Mouse (Mus musculus) right cerebral cortex, postnatal 14 days (tissue): ENCODE results near the gene Nxpe4.
"Not testable (repeated sequence)": the region's sequence is repeated elsewhere in the genome, so short reads cannot be mapped to it uniquely, and the experiment has no call there.

Experiments used
- DNase-seq: peaks from one replicate; pipeline ENCODE4 v3.0.0; 2022

Nxpe4 gene

GRCm38 (mm10) chr9:48417366-48417765 is 255.5 kb downstream of the Nxpe4 start:
- DNase-seq, result not testable (repeated sequence)

DNA sequence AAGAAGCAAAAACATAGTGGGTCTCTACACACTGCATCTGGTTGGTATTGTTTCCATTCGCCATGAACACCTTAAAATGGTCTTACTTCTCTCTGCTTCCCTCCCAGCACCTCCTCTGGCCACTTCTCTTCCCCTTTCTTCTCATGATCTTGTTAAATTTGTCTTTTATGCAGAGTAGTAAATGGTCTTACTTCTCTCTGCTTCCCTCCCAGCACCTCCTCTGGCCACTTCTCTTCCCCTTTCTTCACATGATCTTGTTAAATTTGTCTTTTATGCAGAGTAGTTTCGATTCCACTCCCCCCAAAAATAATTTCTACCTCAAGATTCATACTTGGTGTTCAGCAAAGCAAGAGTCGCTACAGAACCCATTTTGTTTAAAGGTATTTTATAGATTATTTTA is 256.2 kb downstream of the Nxpe4 start:
- no peak for DNase-seq

GRCm38 (mm10) chr9:48418397-48418796 is 256.6 kb downstream of the Nxpe4 start:
- DNase-seq, result no peak

DNA sequence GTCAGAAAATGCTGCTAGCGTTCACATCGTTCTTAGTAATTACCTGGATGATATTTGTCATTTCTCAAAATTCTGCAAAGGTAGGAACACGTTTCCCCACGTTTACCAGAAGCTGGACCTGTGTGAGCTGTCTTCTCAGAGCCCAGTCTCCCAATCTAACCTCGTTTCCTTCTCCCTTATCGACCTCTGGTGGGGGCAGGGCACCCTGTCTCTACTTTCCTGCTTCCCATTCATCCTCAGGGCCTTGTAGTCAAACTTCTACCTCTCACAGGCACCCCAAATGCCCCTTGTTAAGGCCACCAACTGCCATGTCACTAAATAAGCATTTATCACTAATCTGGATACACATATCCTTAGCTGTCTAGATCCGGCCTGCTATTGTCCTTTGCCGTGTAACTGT is 257.0 kb downstream of the Nxpe4 start:
- DNase-seq, result no peak

DNA sequence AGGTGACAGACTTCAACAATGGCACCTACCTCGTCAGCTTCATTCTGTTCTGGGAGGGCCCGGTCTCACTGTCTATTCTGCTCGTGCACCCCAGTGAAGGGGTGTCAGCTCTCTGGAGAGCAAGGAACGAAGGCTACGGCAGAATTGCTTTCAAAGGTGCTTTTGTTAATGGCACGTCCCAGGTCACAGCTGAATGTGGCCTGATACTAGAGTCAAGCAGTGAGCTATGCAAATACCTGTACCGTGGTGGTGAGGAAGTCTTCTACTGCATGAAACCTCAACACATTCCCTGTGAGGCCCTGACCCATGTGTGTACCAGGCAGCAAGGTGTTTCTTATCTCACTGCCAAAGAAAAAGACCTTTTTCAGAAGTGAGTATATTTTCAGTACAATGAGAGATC is 258.6 kb downstream of the Nxpe4 start:
- DNase-seq, result no peak

DNA sequence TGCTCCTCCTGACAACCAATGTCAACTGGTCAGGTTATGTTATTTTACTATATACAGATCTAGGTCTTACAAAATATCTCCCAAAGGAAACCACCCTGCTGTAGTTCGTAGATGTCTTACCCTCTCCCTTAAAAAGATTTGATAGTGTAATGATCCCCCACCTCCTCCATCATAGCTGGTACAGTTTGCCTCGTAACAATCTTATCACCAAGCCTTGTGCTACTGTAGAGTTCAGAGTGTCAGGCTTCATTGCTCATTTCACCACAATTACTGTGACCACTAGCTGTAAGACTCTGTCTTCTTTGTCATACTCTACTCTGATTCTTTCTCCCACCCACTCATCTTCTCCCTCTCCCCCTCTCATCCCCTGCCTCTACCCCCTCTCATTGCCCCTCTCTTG is 259.2 kb downstream of the Nxpe4 start:
- DNase-seq, result no peak

DNA sequence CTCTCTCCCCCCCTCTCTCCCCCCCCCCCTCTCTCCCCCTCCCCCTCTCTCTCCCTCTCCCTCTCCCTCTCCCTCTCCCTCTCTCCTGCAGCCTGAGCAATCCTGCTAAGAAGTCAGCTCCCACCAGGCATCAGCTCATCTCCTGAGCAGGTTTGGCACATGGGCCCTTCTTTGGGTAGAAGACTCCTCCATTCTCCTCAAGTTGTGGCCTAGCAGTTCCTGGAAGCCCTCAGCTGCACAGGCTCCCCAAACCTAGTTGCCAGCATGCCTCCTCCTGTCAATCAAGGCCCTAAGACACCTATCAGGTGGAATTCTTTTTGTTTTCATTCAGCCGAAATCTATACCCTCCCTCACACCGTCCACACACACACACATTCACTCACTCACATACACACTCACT is 259.7 kb downstream of the Nxpe4 start:
- no peak for DNase-seq

- no peak for DNase-seq
Measured at GRCm38 (mm10) chr9:48422382-48422781, 260.6 kb downstream of the Nxpe4 start.

DNA sequence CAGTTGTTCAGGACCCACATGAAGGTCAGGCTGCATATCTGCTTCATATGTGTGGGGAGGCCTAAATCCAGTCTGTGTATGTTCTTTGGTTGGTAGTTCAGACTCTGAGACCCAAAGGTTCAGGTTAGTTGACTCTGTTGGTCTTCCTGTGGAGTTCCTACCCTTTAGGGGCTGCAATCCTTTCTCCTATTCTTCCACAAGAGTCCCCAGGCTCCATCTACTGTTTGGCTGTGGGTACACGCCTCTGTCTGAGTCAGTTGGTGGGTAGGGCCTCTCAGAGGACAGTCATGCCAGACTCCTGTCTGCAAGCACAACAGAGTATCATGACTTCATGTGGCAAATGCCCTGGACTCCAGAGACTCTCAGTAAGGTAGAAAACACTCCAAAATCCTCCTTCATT is 261.4 kb downstream of the Nxpe4 start:
- DNase-seq, result no peak

GRCm38 (mm10) chr9:48427176-48427575 is 265.4 kb downstream of the Nxpe4 start:
- DNase-seq, result no peak

GRCm38 (mm10) chr9:48432449-48432848 is 270.6 kb downstream of the Nxpe4 start:
- no peak for DNase-seq

GRCm38 (mm10) chr9:48443873-48444272 is 282.1 kb downstream of the Nxpe4 start:
- DNase-seq, result no peak

- DNase-seq, result no peak
Measured at GRCm38 (mm10) chr9:48444821-48445220, 283.0 kb downstream of the Nxpe4 start.

- no peak for DNase-seq
Measured at GRCm38 (mm10) chr9:48447783-48448209, 286.0 kb downstream of the Nxpe4 start.
